Mouse (Mus musculus): ENCODE results near the gene Eva1c.

Eva1c gene

DNA sequence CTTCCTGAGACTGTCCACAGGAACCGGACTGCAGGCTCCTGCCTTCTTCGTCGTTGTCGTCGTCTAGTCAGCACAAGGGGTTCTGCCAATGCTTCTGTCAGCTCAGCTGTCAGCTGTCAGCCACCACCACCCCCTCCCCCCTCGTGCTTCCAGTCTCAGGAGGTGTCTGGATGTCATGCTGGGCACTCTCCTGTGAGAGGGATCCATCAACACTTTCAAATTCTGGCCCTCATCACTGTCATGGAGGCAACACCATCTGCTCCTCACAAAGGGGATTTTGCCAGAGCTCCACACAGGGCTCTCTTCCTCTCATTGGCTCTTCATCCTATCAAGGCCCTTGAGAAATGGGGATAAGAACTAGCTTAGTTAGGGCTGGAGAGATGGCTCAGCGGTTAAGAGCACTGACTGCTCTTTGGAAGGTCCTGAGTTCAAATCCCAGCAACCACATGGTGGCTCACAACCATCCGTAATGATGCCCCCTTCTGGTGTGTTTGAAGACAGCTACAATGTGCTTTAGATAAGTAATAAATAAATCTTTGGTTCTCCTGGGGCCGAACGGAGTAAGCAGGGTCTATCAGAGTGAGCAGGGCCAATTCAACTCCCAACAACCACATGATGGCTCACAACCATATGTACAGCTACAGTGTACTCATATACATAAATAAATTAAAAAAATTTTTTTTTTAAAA is 95.1 kb downstream of the Eva1c start:
- no peak for DNase-seq (ENCODE audit: low spot score in 2 of 2)

DNA sequence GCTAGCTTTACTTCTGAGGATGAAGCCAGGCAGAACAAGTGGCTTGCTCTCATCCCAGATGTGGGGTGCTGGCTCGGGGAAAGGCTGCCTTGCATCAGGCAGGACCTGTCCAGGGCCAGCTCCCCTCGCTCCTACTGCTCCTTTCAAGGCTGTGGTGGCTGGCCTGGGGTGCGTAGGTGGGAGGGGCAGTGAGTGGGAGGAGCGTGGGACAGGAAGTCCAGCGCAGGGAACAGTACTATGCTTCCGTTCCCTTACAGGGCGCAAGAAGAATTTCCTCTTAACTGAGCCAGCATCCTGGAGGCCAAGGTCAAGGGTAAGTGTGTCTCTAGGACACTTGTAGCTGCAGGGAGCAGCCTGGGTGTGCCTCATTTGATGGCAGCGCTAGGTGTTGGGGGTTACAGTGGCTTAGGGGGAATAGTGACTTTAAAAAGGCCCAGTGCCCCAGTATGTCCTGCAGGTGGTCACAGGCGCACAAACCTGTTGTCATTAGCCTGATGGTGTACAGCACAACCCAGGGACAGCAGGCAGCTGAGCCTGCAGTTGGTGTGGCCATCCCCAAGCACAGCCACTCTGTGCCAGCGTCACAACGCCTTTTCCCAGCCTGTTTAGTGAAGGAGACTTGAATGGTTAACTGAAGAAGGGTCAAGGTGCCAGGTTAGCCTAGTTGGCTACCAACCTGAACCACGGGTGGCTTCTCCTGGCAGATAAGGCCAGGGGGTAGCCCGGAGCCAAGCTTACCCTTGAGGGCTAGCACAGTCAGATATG is 98.3 kb downstream of the Eva1c start:
- DNase-seq (ENCODE audit: low spot score in 2 of 2): no peak

DNA sequence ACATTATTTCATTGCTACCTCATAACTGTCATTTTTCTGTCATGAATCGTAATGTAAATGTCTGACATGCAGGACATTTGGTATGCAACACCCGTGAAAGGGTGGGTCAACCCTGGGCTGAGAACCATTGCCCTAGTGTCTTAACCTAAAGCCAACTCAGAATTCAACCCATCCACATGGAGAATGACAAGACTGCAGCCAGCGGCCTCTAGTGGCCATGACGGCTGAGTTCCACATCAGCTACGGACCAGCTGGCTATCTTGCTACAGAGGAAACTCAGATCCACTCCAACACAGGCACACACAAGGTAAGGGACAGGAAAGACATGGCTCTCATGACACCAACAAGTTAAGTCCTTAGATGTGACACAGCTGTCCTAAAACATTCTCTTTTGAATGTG is 98.9 kb downstream of the Eva1c start:
- DNase-seq (ENCODE audit: low spot score in 2 of 2): peak; percentile 46 to 60

DNA sequence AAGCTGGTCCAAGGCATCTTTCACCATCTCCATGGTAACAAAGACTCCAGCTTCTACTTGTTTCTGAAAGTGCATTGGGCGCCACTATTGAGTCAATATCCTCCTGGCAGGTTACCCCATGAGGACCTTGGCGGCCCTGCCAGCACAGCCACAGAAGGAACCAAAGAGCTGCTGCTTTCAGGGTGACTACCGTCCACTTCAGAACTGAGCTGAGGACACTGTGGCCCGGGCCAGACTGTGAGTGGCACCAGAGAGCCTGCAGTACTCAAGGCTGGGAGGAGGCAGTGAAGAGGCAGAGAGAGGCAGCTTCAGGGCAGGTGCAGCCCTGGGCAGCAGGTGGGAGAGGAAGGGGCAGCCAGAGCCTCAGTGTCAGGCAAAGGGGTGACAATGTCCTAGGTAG is 100.9 kb downstream of the Eva1c start:
- no peak for DNase-seq (ENCODE audit: low spot score in 2 of 2)

DNA sequence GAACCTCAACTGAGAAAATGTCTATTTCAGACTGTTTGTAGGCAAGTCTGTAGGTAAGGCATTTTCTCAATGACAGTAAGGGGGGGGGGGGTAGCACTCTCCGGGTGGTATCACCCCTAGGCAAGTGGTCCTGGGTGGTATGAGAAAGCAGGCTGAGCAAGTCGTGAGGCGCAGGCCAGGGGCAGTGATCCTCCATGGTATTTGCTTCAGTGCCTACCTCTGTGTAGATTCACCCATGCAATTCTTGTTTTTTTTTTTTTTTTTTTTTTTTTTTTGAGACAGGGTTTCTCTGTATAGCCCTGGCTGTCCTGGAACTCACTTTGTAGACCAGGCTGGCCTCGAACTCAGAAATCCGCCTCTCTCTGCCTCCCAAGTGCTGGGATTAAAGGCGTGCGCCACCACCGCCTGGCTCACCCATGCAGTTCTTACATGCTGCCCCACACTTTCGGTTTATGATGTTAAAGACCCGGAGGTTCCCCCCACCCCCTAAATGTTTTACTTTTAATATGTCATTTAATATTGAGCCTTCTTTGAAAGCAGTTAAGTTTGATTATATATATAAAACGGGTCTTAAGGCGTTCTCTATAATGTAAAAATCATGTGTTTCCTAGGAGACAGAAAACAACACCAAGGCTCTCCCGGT is 107.1 kb downstream of the Eva1c start:
- no peak for DNase-seq (ENCODE audit: low spot score in 2 of 2)

DNA sequence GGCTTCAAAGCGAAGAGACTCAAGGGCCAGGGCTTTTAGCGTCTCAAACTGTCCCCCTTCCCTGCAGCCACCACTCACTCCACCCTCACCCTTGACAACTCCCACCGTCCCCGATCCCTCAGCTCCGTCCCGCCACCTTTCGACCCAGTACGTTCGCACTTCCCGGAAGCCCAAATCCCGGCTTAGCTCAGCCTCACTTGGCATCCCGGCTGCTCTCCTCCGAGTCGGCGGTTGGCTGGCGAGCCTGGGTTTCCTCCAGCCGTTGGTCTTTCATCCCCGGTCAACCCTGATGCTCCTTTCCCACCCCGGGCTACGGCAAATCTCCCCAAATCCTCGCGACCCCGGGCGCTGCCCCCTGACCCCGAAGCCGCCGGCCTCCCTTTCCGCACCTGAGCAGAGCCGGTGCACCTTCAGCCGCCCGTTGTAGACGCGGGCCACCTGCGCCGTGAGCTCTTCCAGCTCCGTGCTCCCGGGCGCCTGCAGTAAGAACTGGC is 107.7 kb downstream of the Eva1c start:
- peak; percentile 47 to 49 for DNase-seq (ENCODE audit: low spot score in 2 of 2)

DNA sequence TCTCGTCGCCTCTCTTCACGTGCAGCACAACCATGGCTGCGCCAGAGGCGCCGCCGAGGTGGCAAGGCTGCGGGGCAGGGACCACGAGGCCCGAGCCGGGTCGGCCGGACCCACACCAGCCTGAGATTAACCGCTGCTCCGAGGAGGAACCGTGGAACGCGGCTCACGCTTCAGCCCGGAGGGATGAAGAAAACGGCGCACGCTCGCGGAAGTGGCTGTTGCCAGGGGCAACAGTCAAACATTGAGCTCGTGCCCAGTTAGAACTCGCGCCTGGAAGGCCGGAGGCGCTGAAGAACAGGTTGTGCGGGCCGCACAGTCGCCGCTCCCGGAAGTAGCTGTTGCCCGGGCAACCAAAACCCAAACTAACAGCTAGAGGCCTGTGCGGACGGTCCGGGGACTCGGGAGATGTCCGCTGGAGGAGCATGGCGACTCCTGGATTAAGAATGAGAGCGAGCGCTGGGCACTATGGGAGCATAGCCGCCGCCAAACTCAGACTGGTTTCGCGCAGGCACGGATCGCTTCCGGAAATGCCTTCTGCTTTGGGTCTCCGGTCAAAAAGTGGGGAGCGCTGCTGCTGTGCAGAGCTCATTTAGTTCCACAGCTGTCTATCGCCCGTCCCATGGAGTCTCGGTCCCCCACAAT is 108.3 kb downstream of the Eva1c start, which contains the start of gene Cfap298:
Gene Cfap298, minus strand, starts transcription at position 428 of the 642 bp plus-strand sequence.
- DNase-seq (ENCODE audit: low spot score in 2 of 2): peak; percentile 86 to 90

DNA sequence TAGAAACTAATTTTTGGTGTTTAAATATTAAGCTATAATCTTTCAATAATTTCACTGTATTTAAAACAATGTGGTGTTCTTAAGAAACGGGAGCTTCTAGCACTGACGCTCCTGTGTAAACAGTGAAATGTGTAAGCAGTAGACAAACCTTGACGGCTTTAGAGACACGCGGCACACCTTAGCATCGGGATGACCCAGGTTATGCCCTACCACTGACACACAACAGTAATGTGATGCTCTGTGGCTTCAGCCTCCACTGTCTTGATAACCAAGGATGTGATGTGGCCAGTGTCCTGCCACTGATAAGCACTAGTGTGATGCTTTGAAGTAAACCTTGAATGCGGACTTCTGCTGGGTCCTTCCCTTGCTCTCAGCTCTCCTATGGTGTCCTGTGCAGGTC is 114.7 kb downstream of the Eva1c start:
- DNase-seq (ENCODE audit: low spot score in 2 of 2): no peak

DNA sequence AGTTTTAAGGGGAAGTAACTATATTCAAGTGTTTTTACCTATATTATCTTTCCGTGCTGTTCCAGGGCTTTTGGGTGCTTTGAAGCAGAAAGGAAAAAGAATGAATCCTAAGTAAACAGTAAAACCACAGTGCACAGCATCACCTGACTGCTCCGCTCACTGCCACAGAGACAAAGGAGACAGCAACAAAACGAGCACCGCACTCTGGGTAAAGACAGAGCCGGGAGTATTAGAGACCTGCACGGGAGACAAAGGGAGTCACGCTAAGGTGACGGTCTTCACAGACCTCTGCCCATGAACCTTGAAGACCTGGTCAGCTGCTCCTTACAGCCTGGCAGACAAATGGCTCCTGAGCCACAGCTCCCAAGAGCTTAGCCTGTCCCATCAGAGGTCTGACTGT is 120.5 kb downstream of the Eva1c start:
- DNase-seq (ENCODE audit: low spot score in 2 of 2): no peak

DNA sequence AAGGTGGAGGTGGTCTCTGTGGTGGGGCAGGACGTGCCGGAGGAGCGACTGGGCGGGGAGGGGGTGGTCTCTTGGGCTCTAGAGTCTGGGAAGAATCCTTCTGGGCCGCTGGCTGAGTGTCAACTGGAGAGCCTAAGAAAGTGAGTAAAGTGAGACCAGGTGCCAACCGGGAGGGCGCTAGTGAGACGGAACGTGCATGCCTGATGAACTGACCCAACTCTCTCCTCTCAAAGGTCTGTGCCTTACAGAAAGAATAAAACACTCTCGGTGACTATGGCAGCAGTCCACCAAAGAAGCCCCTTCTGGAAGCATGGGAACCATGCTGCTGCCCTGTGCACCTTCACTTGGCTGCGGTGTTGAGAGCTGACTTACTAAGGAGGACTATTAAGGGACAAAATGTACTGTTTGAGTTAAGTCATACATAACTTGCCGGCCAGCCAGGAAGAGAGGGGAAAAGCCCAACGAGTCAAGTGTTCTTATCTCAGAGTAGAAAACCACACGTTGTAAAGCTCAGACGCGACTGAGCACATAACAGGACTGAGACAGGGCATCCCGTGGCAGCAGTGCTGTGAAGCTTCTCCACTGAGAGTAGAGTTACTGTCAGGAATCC is 123.9 kb downstream of the Eva1c start:
- DNase-seq (ENCODE audit: low spot score in 2 of 2): no peak

DNA sequence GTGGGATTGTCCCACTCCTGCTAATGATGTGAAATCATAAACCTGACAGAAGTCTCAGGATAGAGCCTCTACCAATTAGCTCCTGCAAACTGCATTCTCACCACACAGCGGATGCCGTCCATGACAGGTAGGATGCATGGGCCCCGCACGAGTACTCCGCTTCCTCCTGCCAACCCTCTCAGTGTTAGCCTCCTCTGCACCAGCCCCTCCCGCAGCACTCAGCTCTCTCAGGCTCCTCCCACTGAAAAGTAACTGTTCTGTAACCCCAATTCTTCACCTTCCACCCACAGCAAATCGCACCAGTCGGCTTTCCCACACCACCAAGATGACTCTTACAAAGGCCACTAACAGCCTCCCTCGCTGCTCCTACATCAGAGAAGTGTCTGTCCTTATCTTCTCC is 126.6 kb downstream of the Eva1c start:
- DNase-seq (ENCODE audit: low spot score in 2 of 2): no peak

DNA sequence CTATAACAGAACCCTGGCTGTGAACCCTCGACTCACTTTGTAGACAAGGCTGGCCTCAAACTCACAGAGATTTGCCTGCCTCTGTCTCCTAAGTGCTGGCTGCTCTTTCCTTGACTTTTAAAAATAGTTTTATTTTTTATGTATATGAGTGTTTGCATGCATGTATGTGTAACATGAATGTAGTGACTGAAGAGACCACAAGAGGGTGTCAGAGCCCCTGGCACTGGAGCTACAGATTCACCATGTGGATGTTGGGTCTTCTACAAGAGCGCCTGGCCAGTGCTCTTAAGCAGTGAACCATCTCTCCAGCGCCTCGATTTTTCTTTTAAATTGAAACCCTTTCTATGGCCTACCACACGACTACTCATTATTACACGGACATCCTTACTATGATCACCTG is 127.3 kb downstream of the Eva1c start:
- DNase-seq (ENCODE audit: low spot score in 2 of 2): no peak

All from right cerebral cortex, postnatal 36 days (tissue).